Mouse (Mus musculus): ENCODE measurements around the gene Lipe.

The Lipe gene

DNA sequence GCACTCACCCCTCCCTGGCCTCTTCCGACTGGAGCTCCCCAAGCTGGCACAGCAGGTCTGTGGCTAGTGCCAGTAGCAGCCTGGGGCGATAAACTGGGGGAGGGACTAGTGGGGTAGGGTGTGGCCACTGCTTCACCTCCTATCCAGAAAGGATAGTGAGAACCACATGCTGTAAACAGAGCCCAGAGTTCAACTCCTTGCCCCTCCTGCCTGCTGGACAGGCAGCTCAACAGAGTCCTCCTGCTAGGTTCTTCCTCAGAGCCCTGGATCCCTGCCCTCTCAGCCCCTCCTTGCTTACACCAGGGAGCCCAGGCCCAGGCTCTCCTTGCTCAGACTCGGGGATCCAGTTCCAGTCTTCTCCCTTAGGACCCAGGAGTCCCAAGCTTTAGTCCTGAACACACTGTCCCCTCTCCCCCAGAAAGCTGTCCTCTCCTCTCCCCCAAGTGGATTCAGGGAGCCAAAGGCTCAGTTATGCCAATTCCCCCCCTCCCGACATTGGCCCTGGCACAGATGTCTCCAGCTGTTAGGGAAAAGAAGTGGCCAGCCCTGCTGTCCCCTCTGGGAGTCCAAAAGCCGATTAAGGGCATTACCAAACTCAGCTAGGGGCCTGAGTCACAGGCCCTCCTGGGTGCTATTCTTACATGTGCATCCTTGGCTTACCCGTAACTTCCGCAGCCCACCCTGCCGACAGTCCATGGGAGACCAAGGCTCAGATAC lies 8.3 kb downstream of the Lipe start:
- in situ Hi-C loops (cut with MboI, MseI) = loop anchor here (5.0 to 25.0 kb wide), 3 partner anchors 73 to 1797 kb away; partner anchors contain the start of genes BC024978 (in 1 of the 2), Gm21983 (in 1 of the 2), Megf8 (in 1 of the 2) and Mia (in 1 of the 2)

DNA sequence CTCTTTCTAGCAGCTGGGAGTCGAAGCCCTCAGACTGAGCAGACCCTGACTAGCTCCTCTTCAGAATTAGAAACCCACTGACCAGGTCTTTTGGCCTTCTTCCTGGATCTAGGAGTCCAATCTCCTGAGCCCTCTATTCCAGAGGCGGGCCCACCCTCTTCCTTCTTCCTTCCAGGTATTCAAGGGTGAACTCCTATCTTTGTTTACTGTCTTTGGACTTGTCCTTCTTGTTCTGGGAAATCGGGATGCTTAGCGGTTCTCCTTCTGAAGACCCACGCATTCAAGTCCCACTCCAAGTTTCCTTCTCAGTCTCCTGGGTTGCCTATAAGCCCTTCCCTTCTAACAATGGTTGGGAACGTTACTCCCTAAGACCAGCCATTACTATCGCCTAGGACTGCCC lies 9.6 kb downstream of the Lipe start:
- in situ Hi-C loops (cut with MboI, MseI) = loop anchor here in 1 of 2 experiments (25.0 kb wide), 2 partner anchors 1302 to 1798 kb away; partner anchors contain the start of genes BC024978, Gm21983, Mia and Rab4b

DNA sequence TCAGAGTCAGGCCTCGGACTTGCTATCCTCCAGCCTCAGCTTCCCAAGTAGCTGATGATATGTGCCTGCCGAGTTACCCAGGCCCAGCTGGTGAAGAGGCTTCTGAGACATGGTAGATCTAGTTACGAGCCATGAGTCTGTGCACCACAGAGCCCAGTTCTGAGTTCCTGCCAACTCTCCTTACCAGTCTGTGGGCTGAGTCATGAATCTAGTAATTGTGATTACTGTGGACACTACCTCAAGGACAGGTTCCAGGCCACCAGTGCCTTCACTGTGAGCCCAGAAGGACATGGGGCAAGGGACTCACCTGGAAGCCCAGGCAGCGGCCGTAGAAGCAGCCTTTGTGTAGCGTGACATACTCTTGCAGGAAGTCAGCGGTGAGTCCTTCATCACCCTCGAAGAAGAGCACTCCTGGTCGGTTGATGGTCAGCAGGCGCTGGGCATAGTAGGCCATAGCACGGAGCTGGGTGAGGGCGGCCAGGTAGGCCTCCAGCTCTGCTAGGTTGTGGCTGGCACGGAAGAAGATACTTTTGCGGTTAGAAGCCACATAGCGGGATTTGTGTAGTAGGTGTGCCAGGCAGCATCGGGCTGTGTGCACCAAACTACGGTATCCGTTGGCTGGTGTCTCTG lies 10.6 kb downstream of the Lipe start:
- in situ Hi-C loops (cut with MboI, MseI) = loop anchor here in 1 of 2 experiments (25.0 kb wide), 2 partner anchors 1301 to 1799 kb away; partner anchors contain the start of genes BC024978, Gm21983, Mia and Rab4b

DNA sequence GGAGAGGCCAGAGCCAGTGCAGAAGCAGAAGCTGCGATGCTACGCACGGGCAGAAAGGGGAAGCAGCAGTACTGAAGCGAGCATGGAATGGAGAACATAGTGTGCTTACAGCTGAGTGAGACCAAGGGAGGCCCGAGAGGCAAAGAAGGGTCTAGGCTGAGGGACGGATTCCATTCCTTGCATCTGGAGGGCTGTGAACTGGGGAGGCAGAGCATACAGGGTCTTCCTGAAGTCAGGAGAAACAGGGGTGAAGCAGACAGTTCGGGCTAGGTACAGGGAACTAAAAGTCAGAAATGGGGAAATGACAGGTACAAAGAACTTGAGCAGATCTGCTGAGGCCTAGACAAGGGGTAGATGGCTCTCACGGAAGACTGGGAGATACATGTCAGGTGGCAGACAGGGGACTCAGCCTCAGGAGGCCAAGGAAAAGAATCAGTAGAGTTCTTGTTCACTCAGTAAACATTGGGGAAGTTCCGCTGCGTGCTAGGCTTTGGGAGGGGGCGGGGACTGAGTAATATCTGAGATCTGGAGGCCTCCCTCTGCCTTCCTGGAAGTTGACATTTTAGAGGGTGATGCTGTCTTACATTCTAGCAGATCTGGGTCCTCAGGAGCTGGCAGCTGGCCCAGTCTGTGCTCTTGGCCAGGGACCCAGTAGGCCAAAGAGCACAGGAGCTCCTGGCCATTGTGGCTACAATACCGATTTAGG lies 12.5 kb downstream of the Lipe start:
- in situ Hi-C loops (cut with MboI, MseI) = loop anchor here in 1 of 2 experiments (25.0 kb wide), 2 partner anchors 1299 to 1801 kb away; partner anchors contain the start of genes BC024978, Gm21983, Mia and Rab4b

DNA sequence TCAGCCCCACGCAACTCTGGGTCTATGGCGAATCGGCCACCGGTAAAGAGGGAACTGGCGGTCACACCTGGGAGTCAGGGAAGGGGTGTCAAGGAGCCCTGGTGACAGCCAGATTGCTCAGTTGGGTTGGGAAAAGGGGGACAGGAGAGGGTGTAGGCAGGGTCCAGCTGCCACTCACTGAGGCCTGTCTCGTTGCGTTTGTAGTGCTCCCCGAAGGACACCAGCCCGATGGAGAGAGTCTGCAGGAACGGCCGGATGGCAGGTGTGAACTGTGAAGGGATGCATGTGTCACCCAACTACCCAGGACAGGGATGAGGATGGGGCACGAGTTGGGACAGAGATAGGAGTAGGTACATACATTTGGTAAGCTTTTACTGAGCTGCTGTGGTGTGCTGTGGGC lies 13.3 kb downstream of the Lipe start:
- in situ Hi-C loops (cut with MboI, MseI) = loop anchor here in 1 of 2 experiments (25.0 kb wide), 2 partner anchors 1298 to 1802 kb away; partner anchors contain the start of genes BC024978, Gm21983, Mia and Rab4b

DNA sequence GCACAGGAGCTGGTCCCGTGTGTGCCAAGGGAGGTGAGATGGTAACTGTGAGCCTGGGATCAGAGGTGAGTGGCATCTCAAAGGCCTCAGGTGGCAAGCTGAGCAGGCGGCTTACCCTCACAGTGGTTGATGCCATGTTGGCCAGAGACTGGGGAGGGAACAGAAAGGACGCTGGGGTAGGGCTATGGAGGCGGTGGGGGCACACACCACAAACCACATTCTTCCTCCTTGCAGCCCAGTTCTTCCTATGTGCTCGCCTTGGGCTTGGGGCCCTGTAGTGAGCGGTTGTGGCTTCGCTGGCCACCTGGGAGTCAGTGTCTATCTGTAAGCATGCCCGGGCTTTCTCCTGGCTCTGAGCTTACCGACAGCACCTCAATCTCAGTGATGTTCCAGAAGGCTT lies 13.7 kb downstream of the Lipe start:
- in situ Hi-C loops (cut with MboI, MseI) = loop anchor here in 1 of 2 experiments (25.0 kb wide), 2 partner anchors 1298 to 1802 kb away; partner anchors contain the start of genes BC024978, Gm21983, Mia and Rab4b

DNA sequence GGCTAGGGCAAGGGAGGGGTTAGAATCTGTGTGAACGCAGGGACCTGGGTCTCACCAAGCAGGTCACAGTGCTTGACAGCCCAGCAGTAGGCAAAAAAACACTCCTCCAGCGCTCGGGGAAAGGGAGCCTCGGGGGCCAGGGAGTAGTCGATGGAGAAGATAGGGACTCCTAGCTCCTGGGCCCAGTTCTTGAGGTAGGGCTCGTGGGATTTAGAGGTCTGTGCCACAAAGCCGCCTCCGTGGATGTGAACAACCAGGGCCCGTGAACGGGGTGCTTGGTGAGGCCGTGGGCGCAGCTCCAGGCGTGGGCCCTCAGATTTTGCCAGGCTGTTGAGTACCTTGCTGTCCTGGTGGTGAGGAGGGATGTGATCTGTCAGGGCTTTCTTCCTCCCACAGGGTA lies 14.2 kb downstream of the Lipe start:
- in situ Hi-C loops (cut with MboI, MseI) = loop anchor here in 1 of 2 experiments (25.0 kb wide), 2 partner anchors 1297 to 1803 kb away; partner anchors contain the start of genes BC024978, Gm21983, Mia and Rab4b

DNA sequence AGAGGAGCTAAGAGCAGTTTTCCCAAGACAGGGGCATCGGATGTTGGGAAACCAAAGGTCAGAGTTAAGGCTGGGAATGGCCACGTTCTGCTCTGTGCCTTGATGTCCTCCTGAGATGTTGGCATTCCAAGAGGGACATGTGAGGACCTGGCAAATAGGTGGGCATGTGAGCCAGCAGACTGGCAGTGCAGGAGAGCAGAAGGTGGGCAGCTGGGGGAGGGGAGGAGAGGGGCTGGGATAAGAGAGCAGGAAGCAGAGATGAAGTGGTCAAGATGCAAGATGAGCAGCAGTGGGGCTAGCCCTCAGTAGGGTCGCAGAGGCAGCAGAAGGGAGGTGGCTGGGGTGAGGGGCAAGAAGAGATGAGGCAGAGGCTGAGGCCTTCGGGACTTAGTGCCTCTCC lies 14.6 kb downstream of the Lipe start:
- in situ Hi-C loops (cut with MboI, MseI) = loop anchor here in 1 of 2 experiments (25.0 kb wide), 2 partner anchors 1297 to 1803 kb away; partner anchors contain the start of genes BC024978, Gm21983, Mia and Rab4b

DNA sequence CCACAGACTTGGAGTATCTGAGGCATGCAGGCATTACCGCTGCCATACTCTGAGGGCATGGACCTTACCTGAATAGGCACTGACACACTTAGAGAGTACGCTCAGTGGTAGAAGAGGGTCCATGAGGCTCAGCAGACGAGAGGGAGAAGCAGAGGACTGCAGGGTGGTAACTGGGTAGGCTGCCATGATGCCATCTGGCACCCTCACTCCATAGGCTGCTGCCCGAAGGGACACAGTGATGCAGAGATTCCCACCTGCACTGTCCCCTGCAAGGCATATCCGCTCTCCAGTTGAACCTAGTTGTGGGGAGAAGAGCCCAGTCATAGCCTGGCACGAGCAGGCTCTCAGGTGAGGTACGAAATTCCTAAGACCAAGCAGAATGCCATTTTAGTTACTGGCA lies 15.1 kb downstream of the Lipe start:
- in situ Hi-C loops (cut with MboI, MseI) = loop anchor here in 1 of 2 experiments (25.0 kb wide), 2 partner anchors 1296 to 1804 kb away; partner anchors contain the start of genes BC024978, Gm21983, Mia and Rab4b

DNA sequence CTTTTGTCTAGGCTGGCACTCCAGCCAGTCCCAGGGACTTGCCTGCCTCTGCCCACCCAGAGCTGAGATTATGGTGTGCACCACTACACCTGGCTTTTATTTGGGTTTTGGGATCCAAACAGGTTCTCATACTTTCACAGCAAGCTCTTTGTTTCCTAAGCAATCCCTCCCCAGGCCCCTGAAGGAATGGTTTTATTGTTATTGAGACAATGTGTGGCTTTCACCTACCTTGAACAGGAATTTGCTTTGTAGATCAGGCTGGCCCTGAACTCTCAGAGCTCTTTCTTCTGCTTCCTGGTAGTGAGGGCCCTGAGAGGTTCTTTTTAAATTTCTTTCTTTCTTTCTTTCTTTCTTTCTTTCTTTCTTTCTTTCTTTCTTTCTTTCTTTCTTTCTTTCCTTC lies 16.0 kb downstream of the Lipe start:
- in situ Hi-C loops (cut with MboI, MseI) = loop anchor here in 1 of 2 experiments (25.0 kb wide), 2 partner anchors 1295 to 1805 kb away; partner anchors contain the start of genes BC024978, Gm21983, Mia and Rab4b

DNA sequence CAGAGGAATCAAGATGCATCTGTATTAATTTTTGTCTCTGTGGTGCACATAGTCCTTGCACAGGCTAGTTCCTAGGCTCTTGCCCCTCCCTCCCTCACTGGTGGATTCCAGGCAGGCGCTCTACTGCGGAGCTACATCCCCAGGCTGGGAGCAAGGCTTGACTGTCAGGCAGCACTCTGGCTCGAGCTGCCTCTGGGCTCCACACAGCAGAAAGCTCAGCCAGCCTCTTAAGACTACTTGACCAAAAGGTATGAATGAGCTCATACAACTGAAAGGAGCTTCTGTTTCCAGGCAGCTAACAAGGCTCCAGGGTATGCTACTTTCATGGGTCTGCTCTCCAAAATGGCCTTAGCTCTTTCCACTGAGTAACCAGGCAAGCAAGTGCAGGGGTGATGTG lies 17.2 kb downstream of the Lipe start:
- in situ Hi-C loops (cut with MboI, MseI) = loop anchor here in 1 of 2 experiments (25.0 kb wide), 2 partner anchors 1294 to 1806 kb away; partner anchors contain the start of genes BC024978, Gm21983, Mia and Rab4b

DNA sequence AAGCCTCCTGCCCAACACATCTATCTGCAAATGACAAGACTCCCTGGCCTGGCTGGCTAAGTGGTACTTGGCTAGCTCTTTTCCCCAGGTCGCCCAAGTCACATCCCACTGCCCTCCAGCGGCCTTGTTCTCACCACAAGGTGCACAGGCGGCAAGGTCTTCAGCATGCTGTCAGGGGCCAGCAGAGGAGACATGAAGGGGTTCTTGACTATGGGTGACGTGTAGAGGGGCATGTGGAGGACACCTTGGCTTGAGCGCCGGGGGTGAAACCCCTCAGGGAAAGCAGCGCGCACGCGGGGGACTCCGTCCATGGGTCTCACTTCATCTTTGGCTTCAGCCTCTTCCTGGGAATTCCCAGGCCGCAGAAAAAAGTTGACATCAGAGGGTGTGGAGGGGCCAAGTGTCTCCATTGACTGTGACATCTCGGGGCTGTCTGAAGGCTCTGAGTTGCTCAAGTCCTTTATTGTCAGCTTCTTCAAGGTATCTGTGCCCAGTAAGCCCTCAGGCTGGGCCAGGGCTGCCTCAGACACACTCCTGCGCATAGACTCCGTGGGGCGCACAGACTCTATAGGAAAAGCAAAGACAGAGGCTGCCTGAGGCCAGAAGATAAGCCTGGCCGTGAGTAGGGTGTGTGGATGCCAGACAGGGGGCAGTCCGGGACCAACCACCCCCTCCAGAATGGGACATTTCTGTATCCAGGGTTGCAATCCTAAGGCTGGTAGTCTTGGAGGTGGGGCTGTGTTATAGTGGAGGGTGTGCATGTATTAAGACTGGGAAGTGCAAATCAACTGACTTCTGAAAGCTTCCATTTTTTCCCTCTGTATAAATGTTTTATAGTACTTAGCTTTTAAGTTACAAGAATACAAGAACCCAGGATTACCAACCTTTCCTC lies 17.9 kb downstream of the Lipe start:
- in situ Hi-C loops (cut with MboI, MseI) = loop anchor here in 1 of 2 experiments (25.0 kb wide), 2 partner anchors 1293 to 1807 kb away; partner anchors contain the start of genes BC024978, Gm21983, Mia and Rab4b

DNA sequence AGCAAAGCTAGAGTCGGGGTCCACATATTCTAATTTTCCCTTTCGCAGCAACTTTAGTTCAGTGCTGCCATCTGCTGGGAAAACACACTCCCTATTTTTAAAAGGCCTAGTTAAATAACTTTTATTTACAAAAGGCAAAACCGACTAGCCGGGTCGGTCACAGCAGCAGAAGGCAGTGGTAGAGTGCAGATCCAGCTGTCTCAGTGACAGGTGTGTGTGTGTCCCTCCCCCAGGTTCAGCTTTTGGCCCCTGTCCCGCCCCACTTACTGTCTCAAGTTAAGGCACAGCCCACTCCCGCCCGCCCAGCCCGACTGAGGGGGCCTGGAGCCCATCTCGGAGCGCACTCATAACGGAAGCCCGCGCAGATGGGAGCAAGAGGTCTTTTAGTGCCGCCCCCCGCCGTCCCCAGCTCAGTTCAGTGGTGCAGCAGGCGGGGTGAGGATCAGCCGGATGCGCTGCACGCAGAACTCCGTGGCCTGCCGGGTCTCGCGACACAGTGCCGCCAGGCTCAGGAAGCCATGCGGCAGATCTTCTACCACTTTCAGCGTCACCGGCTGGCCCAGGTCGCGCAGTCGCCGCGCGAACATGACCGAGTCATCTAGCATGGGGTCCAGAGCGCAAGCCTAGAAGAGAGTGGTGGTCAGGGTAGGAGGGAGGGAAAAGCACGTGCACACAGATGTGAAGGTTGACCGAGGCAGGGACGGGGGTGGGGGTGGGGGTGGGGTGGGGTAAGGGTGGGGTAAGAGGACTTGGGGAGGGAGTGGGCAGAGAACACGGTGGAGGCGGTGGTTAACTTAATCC lies 18.8 kb downstream of the Lipe start:
- in situ Hi-C loops (cut with MboI, MseI) = loop anchor here in 1 of 2 experiments (25.0 kb wide), 2 partner anchors 1292 to 1808 kb away; partner anchors contain the start of genes BC024978, Gm21983, Mia and Rab4b

DNA sequence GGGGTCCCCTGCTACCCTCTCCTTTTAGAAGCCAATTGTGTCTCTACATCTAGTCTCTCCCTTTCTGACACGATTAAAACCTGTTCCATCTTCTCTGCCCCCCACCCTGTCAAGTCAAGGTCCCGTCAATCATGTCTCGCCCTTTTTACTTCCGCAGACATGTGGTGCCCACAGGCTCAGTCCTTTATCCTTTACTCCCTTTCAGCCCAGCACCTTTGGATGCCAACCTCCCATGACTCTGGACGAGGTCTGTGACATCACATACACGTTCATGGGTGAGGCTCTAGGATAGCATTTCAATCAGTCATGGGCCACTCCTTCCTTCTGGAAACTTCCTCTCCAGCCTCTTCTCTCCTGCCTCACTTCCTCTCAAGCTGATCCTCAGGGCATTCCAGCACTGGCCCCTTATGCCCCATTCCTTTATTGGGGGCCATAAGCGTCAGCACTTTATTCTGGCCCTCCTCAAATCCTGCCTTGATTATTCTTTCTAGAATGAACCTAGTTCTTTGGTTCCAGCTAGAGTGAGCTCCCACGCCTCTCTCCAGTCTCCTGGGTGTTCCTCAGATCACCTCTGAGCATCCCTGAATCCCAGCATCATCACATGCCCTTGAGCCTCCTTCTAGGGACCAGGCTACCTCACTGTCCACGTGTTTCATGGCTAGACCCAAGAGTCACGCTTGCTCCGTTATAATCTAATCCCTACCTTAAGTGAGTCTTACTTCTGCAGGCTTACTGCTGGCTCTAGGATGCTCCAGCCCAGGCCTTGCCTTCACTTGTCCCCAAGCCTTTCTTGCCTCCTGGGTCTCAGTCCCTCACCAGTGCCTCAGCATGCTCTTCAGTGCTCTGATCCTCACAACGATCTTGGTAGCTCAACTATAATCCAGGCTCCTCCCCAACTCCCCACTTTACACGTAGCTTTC lies 20.1 kb downstream of the Lipe start:
- in situ Hi-C loops (cut with MboI, MseI) = loop anchor here in 1 of 2 experiments (25.0 kb wide), 2 partner anchors 1291 to 1809 kb away; partner anchors contain the start of genes BC024978, Gm21983, Mia and Rab4b

DNA sequence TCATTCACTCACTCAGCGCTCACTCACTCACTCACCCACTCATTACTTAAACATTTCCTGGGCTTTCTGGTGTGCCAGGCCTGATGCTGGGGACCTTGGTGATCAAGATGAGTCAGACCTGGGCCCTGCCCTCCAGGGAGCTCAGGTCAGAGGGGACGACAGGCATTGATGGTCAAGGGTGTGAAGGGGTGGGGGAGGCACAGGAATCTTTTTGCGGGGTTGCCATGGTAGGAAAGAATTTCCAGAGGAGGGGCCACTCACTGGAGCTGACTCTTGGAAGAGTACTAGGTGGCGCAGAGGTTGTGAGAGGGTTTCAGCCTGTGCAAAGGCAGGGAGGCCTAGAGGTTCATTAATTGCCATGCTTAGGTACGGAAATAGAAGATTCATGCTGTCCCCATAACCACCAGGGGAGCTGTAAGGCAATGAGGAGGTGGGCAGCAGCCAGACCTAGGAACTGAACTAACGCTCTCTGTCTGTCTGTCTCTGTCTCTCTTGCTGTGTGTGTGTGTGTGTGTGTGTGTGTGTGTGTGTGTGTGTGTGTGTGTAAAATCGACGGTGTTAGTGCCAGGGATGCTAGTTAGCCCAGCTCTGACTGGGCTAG lies 21.3 kb downstream of the Lipe start:
- in situ Hi-C loops (cut with MboI, MseI) = loop anchor here in 1 of 2 experiments (25.0 kb wide), 2 partner anchors 1290 to 1810 kb away; partner anchors contain the start of genes BC024978, Gm21983, Mia and Rab4b

DNA sequence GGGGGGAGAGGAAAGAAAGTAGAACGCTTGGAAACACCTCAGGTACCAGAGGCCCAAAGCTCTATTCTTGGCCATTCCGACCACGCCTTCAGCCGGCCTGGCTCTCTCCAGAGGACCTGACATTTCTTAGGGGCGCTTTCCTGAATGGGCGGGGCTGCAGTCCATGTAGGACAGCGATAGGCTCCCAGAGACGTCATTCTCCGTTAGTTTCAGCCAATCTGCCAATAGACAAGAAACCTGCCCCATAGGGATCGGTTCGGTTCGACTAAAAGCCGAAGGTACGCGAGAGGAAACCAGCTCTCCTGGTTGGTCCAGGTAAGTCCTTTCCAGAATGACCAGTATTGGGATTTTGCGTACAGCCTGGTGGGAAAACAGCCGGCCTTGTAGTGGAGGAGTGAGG lies 22.0 kb downstream of the Lipe start:
- in situ Hi-C loops (cut with MboI, MseI) = loop anchor here in 1 of 2 experiments (25.0 kb wide), 2 partner anchors 1289 to 1811 kb away; partner anchors contain the start of genes BC024978, Gm21983, Mia and Rab4b

DNA sequence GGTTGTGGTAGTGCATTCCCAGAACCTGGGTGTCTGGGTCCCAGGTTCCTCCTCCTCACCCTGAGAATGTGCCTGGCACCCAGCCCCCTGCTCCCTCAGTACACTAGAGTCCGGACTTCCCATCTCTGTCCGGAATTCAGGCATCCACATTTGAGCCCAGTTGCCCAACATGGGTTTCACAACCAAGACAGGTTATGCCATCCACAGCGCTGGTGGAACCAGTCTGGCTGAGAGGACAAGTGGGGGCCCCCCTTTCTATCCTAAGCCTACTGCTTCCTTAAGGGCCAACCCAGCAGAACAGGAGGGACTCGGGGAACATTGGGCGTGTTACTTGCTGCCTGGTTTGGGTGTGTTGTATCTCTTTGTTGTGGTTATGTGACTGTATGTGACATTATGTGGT lies 26.1 kb downstream of the Lipe start:
- in situ Hi-C loops (cut with MboI, MseI) = no loop called here

Measured in T-helper 17 cell (primary cell).